Mouse (Mus musculus) urinary bladder, postnatal 36 days (tissue): Measurements from ENCODE around the gene Grrp1.
A peak's percentile ranks its signal among the peaks of the same experiment; 100 is the strongest.
"Not testable (repeated sequence)": the region's sequence is repeated elsewhere in the genome, so short reads cannot be mapped to it uniquely, and the experiment has no call there.

Experiments used
- DNase-seq, 2 experiments: peaks; one replicate each; pipeline ENCODE4 v3.0.0; 2022; ENCODE audit warnings: low spot score in 2 of 2, mixed read lengths in 1 of 2

Grrp1 gene

DNA sequence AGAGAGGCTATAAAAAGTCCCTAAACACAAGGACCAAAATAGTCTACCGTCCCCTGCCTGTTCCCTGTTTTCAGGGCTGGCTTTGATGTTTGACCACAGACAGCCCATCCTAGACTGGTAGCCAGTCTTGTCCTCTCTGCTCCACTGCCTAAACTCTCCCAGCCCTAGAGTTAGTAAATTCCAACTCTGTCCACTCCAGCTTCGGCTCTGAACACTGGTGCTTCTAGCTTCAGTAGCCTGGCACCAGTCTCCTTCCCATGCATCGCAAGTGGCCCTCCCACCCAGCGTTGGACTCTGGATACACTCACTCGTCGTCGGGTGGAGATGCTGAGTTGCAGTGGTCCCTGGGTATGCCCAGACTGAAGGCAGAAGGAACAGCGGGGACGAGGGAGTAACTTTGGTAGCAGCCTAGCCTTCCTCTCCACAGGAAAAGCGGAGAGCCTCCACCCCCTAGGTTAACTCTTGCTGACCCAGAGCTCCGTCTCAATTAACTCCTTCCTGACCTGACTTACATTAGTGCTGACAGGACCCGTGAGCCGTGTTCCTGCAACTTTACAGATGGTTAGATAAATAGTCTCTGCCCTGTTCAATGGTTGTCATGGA, at the start of gene Grrp1:
Grrp1 (minus strand) TSS at position 385 of the 603 bp plus-strand sequence.
- DNase-seq: no peak

DNA sequence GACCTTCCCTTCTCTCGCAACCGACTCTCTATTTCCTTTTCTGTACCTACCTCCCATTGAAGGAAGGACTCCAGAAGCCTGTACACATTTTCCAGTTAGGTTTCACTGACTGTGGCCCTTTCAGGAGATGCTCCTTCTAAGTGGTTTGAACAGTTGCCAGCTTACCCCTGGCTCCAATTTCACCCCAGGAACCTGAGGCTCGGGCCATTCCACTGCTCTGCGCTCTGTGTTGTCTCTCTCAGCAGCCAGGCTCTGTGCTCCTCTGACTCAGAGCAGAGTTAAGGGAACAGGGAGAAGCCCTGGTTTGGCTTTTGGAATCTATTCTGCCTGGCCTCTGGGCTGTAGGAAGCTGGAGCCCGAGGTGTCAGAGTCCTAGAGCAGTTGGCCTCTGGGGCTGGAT, 48.2 kb upstream of the Grrp1 start:
- DNase-seq: no peak

DNA sequence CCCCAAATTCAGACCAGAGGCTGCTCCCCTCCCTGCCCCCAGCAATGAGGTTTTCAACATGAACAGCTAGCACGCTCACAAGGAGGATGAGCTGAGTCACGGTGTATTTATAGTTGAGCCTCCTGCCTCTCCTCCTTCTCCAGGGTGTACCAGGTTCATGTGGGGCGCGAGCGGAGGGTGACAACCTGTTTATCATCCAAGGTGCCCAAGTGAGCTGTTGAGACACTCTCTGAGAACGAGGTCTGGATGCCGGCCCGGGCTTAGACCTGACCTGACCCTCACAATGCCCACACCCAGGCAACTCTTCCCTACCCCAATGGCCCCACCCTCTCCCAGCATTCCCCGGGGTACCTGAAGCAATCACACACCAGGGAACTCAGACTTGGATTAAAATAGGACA, 46.4 kb upstream of the Grrp1 start:
- peak; percentile 23 to 43 for DNase-seq

DNA sequence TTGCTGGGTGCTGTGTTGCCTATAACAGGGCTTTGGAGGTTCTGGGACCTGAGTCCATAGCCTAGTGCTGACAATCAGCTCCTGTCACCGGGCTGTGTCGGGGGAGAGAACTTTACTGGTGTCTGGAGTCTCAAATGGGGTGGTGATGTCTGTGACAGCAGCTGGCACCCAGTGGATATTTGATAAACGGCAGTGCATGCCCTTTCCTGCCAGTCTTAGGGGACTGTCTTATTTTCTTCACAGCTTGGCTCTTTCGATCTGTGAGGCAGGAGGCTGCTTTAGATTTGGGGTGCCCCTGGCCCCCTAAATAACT, 45.5 kb upstream of the Grrp1 start:
- no peak for DNase-seq

DNA sequence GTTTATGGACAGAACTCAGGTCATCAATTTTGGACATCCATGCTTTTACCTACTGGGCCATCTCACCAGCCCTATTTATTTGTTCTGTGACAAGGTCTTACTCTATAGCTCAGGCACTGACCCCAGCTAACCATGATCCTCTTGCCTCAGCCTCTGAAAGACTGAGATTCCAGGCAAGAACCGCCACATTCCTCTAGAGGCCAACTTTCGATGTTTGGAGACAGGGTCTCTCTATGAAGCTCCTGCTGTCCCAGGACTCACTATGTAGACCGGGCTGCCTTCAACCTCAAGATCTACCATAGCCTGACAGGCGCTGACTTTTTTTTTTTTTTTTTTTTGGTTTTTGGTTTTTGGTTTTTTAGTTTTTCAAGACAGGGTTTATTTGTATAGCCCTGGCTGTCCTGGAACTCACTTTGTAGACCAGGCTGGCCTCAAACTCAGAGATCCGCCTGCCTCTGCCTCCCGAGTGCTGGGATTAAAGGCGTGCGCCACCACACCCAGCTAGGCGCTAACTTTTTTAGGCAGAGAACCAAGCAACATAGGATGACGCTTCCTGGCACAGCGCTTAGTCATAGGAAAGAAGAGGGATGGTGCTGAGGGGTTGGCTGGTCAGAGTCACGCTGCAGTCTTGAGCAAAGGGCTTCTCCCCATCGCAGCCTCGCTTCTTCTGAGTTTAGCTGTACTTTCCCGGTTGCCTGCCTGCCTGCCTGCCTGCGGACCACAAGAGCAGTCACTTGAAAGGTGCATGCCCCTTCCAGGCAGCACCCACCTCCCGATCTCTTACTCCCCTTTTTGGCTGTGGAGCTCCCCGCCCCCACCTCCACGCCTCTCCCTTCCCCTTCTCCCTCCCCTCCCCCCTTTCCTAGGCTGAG, 45.0 kb upstream of the Grrp1 start:
- DNase-seq: no peak

DNA sequence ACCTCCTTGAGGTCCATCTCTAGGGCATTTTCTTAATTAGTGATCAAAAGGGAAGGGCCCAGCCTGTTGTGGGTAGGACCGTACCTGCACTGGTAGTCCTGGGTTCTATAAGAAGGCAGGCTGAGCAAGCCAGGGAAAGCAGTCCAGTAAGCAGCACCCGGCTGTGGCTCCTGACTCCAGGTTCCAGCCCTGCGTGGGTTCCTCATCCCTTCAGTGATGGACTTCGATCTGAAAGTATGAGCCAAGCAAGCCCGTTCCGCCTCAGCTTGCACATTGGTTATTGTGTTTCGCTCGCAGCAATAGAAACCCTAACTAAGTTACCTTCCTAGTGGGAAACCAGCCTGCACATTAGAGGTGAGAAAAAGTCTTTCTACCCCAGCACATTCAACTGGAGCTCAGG, 43.5 kb upstream of the Grrp1 start:
- DNase-seq: no peak

DNA sequence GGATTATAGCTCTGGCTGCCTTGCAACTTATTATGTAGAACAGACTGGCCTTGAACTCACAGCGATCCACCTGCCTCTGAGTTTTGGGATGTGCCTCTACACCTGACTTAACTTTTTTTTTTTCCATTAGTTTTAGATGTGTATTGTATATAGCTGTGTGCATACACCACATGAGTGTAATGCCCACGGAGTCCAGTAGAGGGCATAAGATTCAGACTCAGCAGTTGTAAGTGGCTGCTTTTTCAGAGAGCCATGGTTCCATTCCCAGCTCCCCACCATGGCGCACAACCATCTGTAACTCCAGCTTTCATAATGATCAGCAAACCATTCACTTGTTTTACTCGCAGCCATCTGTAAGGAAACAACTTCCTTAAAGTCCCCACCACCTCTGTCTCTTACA, 42.6 kb upstream of the Grrp1 start:
- no peak for DNase-seq

DNA sequence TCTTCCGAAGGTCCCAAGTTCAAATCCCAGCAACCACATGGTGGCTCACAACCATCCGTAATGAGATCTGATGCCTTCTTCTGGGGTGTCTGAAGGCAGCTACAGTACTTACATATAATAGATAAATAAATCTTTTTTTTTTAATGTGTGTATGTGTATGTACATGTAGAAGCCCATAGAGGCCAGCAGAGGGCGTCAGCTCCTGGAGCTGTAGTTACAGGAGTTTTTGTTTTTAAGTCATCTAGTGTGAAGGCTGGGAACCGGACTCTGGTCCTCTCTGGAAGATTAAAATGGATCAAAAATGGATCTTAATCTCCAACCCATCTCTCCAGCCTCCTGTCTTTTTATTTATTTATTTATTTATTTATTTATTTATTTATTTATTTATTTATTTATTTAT, 42.2 kb upstream of the Grrp1 start:
- DNase-seq: not testable (repeated sequence)

DNA sequence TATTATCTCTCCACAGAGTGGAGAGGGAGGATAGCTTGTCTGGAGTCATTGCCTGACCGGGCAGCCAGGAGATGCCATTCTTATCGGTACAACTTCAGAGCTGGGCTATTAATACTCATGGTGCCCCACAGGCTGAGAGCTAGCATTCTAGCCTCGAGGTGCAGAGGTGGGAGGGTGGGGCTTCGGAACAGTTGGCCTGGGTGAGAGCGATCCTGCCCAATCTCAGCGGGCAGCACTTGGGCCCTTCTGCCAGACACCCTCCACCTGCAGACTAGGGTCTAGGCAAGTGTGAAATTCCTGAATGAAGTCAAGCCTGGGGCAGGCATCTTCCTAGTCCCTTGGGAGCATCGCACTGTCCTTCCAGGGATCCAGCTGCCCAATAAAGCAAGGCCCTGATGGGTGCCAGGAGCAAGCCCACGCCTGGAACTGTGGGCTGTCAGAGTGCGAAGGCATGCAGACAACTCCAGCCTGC, 39.8 kb upstream of the Grrp1 start:
- no peak for DNase-seq

DNA sequence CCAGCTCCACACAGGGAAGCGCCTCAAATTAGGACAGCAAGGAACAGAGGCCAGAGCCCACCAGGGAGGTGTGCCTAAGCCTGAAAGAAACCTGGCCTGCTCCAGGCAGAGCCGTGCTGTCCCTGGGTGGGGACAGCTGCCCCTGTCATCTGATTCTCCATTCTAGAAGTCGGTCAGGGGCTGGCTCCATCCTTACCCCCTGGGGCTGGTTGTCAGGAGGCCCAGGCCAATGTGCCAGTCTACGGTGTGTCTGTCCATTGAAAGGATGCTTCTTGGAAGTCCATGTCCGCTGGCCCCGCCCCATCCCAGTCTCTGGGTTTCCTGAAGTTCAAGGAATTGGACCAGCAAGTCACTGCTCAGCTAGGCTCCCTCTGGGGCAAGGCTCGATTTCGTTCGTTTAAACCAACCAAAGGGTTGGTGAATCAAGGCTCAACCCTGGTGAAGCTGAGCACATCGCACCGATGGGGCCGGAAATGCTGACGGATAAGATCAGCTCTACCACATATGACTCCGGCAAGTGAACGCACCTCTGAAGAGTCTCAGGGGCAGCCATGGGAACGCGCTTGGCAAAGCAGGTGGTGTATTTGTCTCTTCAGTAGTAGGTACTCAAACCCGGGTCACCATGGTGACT, 39.3 kb upstream of the Grrp1 start:
- DNase-seq: no peak

DNA sequence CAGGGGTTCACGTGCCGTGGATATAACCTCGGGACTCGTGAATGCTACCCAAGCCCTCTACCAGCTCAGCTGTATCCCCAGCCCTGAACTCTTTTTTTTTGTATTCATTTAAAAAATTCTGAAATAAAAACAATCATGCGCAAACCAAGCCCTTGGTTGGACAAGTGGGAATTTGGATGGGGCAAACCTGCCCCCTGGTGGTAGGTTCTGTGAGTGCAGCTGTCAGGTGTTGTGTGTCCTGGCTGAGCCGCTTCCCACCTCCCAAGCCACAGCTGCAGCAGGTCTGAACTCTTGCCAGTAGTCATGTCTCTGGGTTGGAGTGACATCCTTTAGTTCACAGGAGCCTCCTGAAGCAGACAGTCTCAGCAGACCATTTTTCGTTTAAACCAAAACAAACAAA, 38.2 kb upstream of the Grrp1 start:
- peak; percentile 53 to 76 for DNase-seq

DNA sequence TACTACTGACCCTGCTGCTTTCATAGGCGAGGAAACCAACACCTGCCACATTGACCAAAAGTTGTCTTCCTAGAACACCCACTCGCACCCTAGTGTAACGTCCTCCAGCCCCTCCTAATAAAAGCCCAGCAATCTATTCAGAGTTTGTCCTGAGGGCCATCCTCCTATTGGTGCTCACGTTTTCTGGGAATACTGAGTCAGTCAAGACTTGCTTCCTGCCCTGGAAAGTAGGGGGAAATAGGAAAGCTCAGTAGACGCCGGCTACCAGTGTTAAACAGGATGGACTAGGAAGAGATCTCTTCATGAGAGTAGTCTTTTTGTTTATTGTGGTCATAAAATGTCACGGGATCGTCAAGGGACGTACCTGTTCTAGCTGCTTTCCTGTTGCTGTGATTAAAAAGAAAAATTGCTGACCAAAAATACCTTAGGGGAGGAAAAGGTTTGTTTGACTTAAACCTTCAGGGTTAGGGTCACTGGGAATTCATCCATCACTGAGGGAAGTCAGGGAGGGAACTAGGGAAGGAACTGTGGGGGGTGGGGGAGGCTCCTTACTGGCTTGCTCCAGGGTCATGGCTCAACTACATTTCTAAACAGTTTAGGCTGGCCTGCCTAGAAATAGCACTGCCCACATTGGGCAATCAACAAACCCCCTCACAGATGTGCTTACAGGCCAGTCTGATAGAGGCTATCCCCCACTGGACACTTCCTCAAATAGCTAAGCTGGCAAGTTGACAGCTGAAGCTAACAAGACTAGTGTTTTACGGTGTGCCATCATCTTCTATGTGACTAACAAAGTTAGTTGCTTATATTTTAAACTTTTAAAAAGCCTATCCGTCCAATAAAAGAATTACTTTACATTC, 34.7 kb upstream of the Grrp1 start:
- no peak for DNase-seq

DNA sequence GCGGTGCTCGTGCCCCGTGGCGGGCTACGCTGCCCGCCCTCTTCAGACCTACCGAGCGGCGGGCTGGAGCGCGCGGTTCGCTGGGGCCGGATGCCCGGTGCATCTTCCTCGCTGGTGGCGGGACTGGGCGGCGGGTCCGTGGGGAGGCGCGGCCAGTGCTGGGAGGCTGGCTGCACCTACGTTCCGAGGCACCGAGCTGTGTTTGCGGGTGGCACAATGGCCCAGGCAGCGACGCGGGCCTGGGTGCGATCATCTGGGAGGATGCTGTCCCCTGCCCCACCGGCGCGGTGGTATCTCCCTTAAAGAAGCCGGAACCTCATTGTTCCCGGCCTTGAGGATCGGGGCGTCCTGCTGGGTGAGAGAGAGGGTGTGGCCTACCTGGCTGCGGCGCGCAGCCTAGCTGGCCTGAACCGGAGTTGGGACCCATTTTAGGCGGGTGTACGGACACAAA, 33.7 kb upstream of the Grrp1 start, which contains the start of gene Pdik1l:
Pdik1l (minus strand) TSS at position 321 of the 451 bp plus-strand sequence.
- DNase-seq: peak; percentile 52 to 70

DNA sequence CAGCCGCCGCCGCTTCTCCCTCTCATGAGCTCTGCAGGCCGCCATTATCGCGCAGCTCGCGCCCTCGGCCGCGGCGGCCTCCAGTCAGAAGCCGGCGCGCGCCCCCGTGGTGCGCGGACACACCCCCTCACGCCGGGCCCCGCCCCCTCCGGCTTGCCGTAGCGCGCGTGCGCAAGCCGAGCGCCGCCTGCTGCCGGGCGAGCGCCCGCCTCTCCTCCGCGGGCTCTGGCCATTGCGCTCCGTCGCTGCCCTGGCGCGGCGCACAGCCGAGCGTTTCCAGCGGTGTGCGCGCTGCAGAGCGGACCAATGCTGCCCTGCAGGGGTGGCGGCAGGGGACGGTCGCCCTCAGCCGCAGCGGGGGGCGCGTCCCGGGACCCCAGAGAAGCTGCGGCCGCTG, 33.3 kb upstream of the Grrp1 start:
- peak; percentile 95 to 98 for DNase-seq

DNA sequence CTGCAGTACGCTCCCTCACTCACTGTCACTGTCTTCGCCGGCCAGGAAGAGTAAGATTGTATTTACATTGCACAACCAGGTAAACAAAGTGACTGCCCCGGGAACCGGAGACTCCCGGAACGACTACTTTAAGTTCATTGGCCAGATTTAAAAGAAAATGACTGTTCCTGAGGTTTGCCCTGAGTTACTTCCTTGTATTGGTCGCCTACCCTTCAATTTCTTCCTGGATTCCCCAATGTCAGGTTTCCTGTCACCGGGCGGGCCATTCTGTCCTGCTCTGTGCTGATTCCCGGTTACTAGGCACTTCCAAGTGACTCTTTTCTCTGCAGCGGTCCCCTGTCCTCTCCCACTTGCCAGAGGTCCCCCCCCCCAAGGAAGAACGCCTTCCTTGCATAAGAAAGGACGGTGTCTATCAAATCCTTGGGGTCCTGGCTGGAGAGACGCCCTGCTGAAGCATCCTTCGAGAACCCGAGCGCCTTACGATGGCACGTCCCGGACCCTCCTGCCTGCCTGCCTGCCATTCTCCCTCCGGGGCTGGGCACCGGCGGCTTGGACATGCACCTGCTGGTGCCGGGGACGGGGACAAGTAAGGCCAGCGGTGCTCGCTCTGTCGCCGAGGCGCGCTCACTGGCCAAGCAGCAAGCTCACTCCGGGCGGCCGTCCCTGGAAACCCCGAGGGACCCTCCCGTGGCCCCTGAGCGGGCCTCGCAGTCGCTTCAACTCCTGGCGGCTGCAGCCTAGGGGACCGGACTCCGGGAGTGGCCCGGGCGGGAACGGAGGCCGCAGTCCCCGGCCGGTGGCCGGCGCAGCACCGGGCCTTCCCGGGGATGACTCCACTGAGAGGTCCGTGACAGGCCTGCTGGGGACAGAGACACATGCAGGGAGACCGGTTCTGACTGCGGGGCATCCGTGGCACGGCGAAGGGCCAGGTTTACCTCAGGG, 32.6 kb upstream of the Grrp1 start:
- DNase-seq: no peak

DNA sequence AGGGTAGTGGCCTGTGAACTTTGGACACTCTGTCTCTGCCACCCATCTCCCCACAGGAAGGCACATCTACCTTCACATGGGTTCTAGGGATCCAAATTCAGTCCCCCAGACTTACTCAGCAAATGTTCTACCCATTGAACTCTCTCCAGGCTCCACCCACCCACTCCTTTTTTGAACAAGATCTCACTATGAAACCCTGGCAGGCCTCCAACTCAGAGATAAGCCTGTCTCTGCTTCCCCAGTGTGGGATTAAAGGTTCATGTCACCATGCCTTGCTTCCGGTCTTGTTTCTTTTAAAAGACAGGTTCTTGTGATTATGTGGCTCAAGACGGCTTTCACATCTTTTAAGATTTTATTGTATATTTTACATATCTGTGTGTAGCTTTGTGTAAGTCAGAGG, 31.0 kb upstream of the Grrp1 start:
- DNase-seq: no peak

DNA sequence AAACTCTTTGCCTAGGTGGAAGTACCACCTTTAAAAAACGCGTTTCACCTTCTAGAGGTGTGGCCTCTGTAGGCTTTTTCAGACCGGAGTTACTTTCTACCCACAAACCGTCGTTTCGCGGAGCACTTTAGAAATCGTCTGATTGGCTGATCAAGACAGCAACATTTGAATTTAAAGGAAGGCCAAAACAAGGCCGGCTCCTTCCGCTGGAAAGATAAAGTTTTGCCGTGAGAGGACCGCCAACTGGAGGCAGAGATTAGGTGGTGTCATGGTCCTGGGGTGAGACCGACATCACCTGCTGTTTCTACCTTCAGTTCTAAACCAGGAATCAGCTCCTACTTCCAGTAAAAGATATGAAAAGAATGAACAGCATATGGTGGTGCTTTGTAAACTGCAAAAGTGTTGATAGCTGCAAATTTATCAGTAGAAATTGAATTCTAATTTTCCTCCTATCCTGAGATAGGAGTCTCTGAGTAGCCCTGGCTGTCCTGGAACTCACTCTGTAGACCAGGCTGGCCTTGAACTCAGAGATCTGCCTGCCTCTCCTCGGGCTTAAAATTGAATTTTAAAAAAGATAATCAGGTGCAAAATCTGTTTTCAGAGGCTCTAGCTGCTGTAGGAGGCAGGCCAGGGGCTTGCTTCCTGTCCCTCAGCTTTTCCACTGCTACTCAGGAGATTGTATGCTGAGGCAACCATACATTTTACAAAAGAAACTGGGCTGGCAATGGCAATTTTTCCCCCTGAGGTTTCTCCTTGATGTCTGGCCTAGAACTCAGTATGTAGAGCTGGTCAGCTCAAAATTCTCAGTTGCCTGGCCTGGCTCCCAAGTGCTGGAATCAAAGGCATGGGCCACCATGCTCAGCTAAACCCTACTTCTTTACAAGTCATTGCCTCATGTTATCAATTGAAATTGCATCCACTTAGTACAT, 19.8 kb upstream of the Grrp1 start:
- no peak for DNase-seq

DNA sequence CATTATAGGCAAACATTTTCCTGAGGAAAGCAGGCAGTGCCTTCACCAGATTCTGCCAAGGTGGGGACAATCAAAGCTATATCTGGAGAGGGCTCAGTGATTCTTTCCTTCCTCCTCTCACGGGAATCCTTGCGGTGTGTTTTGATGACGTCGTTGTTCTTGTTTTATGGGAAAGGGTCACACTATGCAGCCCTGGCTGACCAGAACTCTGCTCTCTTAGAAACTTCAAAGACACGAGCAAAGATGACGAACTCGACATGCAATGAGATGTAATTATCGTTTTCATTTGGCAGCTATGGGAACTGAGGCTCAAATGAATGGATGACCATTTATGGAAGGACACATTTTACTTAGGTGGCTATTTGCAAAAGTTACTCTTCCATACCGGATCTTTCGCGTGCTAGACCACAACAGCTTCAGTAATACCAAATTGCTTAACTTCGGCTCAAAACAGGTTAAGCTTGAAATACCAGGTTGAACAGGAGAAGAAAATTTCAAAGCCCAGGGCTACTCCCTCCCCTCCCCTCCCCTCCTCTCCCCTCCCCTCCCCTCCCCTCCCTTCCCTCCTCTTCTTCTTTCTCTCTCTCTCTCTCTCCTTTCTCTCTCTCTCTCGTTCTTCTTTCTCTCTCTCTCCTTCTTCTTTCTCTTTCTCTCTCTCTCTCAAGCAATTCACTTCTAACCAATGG, 19.0 kb upstream of the Grrp1 start:
- DNase-seq: no peak

DNA sequence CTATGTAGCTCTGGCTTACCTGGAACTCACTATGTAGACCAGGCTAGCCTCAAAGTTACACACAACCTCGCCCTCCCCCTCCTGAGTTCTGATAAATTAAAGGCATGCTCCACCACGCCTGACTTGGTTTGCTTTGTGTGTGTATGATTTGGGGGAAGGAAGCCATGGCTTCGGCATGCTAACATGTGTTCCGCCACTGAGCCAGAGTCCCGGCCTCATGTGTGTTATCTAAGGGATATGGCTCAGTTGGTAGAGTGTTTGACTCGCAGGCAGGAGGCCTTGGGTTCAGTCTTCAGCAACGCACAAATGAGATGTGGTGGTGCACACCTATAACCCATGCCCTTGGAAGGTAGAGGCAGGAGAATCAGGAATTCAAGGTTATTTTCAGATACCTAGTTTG, 18.1 kb upstream of the Grrp1 start:
- DNase-seq: no peak
